Mouse (Mus musculus) heart, embryonic 11.5 days (tissue): ENCODE data around the gene Nrg4. TPM values are rescaled to one million over a fixed set of nuclear protein-coding genes. Genes with fewer than 3 reads are reported as not detected.
A peak's percentile ranks its signal among the peaks of the same experiment; 100 is the strongest.

Experiments
- ATAC-seq: fragments of 200-750 bp; cut with Nextera tagmentation; replicated peaks from 2 replicates; pipeline ENCODE4 v1.8.0; 2017; ENCODE audit warnings: moderate library complexity; ENCODE audit not compliant: insufficient number of reproducible peaks, low FRiP score, low TSS enrichment
- H3K27ac ChIP-seq: fragments of 300-500 bp; sonication (generic); 2 replicates; pipeline ENCODE4 v1.5.1; 2014; ENCODE audit warnings: mild to moderate bottlenecking, low read depth, low read length
- H3K27me3 ChIP-seq: fragments of 300-500 bp; sonication (generic); 2 replicates; pipeline ENCODE4 v1.6.1; 2014; ENCODE audit warnings: mild to moderate bottlenecking, low read length, mixed read lengths; ENCODE audit not compliant: control insufficient read depth, insufficient read depth
- H3K36me3 ChIP-seq: fragments of 300-500 bp; sonication (generic); 2 replicates; pipeline ENCODE4 v1.6.1; 2014; ENCODE audit warnings: mild to moderate bottlenecking, low read length, moderate library complexity, mixed read lengths; ENCODE audit not compliant: control insufficient read depth, insufficient read depth
- H3K4me1 ChIP-seq: fragments of 300-500 bp; sonication (generic); 2 replicates; pipeline ENCODE4 v1.6.1; 2014; ENCODE audit warnings: low read length; ENCODE audit not compliant: control insufficient read depth, insufficient read depth
- H3K4me2 ChIP-seq: fragments of 300-500 bp; sonication (generic); 2 replicates; pipeline ENCODE4 v1.6.1; 2014; ENCODE audit warnings: mild to moderate bottlenecking, moderate library complexity
- H3K4me3 ChIP-seq: fragments of 300-500 bp; sonication (generic); 2 replicates; pipeline ENCODE4 v1.5.1; 2014; ENCODE audit warnings: low read depth, low read length
- H3K9ac ChIP-seq: fragments of 300-500 bp; sonication (generic); 2 replicates; pipeline ENCODE4 v1.6.1; 2014; ENCODE audit warnings: mild to moderate bottlenecking, low read depth, low read length, moderate library complexity
- H3K9me3 ChIP-seq: fragments of 300-500 bp; sonication (generic); replicated peaks from 2 replicates; pipeline ENCODE4 v1.6.1; 2016; ENCODE audit warnings: low read length; ENCODE audit not compliant: control insufficient read depth
- WGBS: fragments of 180-500 bp; shearing (Covaris S2); extraction: QIAGEN DNeasy Blood & Tissue Kit; methylation state at CpG from one replicate; pipeline ENCODE4 v1.1.7; 2014; ENCODE audit not compliant: insufficient replicate concordance; 5-methylcytosine and 5-hydroxymethylcytosine counted together
- polyA plus RNA-seq: library from polyadenylated mRNA; unstranded; fragments of >200 nt; fragmentation: Nextera tagmentation; extraction: Ambion mirVana; gene quantifications from 2 replicates; pipeline ENCODE4 v1.2.1, GENCODE M21; 2014

Gene Nrg4
- polyA plus RNA-seq, 1 experiment from 2014 or later = 1.4 TPM

DNA sequence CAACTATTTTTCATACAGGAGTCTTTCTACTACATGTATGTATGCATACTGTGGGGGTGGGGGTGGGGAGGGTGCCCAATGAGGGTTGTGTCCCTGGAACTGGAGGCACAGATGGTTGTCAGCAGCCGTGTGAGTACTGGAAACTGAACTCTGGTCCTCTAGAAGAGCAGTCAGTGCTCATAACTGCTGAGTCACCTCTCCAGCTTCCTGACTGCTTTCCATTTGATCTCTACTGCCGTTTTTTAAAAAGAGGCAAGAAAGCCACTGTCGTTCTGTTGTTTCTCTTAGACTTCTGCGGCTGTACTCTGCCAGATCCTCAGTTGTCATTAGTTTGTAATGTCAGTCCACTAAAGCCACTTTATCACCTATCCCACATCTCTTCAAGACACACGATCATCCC is 19.1 kb downstream of the Nrg4 start:
- no peaks in the 10 kb centered on the region for H3K4me1 ChIP-seq
- H3K4me2 ChIP-seq = no peak overlapping the region
- no peak overlapping the region for H3K27ac ChIP-seq
- 57% methylated on average over 5 of the region's 5 CpGs for WGBS
- no peaks in the 10 kb centered on the region for H3K27me3 ChIP-seq
- no peaks in the 10 kb centered on the region for H3K36me3 ChIP-seq
- no peaks in the 10 kb centered on the region for H3K9me3 ChIP-seq
- ATAC-seq = no peak
- no peak overlapping the region for H3K9ac ChIP-seq
- no peak overlapping the region for H3K4me3 ChIP-seq

DNA sequence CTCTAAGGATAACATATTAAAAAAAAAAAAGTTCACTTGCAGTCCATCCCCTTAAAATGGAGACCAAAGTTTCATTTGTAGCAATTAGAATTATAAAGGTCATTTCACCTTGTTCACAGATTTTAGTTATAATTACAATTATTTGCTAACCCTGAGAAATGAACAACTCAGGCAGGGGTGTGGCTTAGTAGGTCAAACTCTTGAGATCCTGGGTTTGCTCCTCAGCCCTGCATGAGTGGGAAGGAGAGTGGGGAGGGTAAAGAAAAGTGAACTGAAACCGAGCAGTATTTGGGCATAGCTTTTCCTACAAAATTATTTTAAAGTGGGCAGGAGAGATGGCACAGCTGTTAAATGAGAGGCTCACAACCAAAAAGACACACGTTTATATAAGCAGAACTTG is 19.6 kb downstream of the Nrg4 start:
- WGBS = 65% methylated on average over 2 of the region's 2 CpGs
- no peaks in the 10 kb centered on the region for H3K4me1 ChIP-seq
- H3K9me3 ChIP-seq = no peaks in the 10 kb centered on the region

DNA sequence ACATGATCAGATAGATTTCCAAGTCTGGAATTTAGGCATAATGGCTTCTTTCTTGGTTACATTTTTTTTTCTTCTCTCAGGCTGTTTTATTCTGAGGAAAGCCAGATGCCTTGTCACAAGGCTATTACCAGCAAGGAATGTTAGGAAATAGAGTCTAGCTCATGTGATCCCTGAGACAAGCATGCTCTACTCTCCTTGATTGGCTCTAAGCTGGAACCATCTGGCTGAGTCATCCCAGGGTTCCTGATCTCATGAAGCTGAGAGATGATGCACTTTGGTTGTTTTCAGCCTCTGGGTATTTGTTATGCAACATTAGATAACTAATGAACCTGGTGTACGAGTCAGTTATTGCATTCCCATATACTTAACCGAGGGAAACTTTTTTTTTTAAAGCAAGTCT is 30.4 kb downstream of the Nrg4 start:
- H3K27me3 ChIP-seq = no peaks in the 10 kb centered on the region
- H3K4me1 ChIP-seq = no peaks in the 10 kb centered on the region
- H3K9ac ChIP-seq = no peak overlapping the region
- H3K36me3 ChIP-seq = no peaks in the 10 kb centered on the region
- ATAC-seq = no peak
- H3K9me3 ChIP-seq = no peaks in the 10 kb centered on the region
- no peak overlapping the region for H3K4me3 ChIP-seq
- no peak overlapping the region for H3K27ac ChIP-seq
- 66% methylated on average over 2 of the region's 2 CpGs for WGBS
- H3K4me2 ChIP-seq = no peak overlapping the region

More for the DNA sequence above, 19.6 kb downstream of the Nrg4 start:
- no peak for ATAC-seq
- Histone ChIP-seq H3K27me3 (no peaks in the 10 kb centered on the region), H3K9ac (no peak overlapping the region), H3K36me3 (no peaks in the 10 kb centered on the region), H3K27ac (no peak overlapping the region), H3K4me3 (no peak overlapping the region), H3K4me2 (no peak overlapping the region)

DNA sequence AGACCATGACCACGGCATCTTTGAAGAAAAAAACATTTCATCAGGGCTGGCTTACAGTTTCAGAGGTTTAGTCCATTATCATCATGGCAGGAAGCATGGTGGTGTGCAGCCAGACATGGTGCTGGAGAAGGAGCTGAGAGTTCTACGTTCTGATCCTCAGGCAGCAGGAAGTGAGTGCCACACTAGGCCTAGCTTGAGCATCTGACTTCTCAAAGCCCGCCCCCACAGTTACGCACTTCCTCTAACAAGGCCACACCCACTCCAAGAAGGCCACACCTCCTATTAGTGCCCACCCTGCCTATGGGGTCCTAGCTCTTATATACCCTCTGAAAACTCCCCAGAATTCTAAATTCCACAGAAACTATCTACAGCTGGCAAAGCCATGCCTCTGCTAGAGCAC is 34.7 kb downstream of the Nrg4 start:
- Histone ChIP-seq H3K9me3 (no peaks in the 10 kb centered on the region), H3K4me2 (no peak overlapping the region), H3K9ac (no peak overlapping the region), H3K36me3 (no peaks in the 10 kb centered on the region), H3K4me1 (no peaks in the 10 kb centered on the region), H3K27me3 (no peaks in the 10 kb centered on the region), H3K27ac (no peak overlapping the region), H3K4me3 (no peak overlapping the region)
- ATAC-seq = no peak
- WGBS = 87% methylated on average over 4 of the region's 4 CpGs

DNA sequence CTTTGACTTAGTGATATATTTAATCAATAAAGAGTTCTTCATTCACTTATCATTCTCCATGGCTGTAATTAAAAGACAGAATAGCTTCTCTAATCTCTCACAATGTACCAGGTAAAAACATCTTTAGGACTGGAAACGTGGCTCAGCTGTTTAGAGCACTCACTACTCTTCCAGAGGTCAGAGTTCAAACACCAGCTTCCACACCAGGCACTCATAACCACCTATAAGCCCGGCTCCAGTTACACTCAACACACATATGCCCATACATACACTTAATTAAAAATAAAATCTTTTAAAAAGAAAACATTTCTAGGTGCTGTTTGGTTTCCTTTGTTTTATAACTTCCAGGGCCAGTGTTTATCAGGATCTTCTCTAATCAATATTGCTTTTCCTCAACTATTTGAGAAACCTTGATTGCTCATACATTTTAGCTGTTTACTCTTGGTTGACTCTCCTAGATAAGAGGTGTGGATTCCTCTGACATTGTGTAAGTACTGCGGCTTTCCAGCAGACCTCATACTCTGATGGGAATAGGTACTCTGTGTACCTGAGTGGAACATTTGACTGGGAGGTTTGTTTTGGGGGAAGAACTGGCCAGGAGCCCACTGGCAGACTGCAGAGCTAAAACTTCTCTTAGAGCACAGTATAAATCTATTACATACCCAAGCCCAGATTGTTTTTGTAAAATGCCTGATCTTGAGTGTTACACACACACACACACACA is 37.0 kb downstream of the Nrg4 start:
- H3K4me2 ChIP-seq = no peak overlapping the region
- ATAC-seq = no peak
- 47% methylated on average over 3 of the region's 3 CpGs for WGBS
- no peaks in the 10 kb centered on the region for H3K4me1 ChIP-seq
- no peaks in the 10 kb centered on the region for H3K36me3 ChIP-seq
- H3K4me3 ChIP-seq = no peak overlapping the region
- no peak overlapping the region for H3K27ac ChIP-seq
- no peaks in the 10 kb centered on the region for H3K27me3 ChIP-seq
- no peaks in the 10 kb centered on the region for H3K9me3 ChIP-seq
- no peak overlapping the region for H3K9ac ChIP-seq

DNA sequence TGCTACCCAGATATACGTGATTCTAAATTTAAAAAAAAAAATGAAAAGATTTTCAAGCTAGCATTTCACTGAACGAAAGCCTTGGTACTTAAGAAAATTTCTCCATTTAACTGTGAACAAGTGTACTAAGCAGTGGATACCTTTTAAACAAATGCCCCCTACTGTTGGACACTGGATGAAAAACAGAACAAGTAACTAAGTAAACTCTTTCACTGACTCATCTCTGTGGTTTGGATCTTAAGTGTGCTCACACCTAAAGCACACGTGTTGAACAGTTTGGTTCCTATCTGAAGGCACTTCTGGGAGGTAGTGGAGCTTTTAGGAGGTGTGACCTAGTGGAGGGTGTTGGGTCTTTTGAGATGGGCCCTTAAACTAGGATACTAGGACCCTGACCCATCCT is 41.4 kb downstream of the Nrg4 start:
- ATAC-seq = no peak
- H3K4me3 ChIP-seq = no peak overlapping the region
- 66% methylated on average over 3 of the region's 3 CpGs for WGBS

DNA sequence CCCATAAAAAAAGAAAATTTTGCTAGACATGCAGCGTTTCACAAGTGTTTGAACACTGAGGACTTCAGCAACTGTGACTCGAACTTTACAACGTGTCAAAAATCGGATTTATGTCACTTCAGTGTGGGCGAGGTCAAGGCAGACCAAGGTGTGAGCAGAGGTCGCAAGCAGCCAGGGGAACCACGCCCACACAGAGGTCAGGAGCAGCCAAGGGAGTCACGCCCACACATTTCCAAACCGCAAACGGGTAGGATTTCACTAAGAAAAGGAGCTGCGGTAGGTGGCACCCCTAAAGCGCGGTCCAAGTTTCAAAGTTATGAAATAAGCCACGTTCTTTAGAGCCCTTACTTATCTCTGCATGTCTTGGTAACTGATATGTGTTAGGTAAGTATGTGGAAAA is 43.1 kb downstream of the Nrg4 start:
- Histone ChIP-seq H3K4me3 (0 out of 2 replicates have a peak overlapping the region, but pooled peaks have one; percentile 2), H3K9ac (no peak overlapping the region)

More for the DNA sequence above, 41.4 kb downstream of the Nrg4 start:
- H3K4me1 ChIP-seq = no peaks in the 10 kb centered on the region
- no peaks in the 10 kb centered on the region for H3K36me3 ChIP-seq
- H3K27me3 ChIP-seq = peaks cover 2% of the 10 kb centered on the region; the same call in 1 of the 2 replicates
- no peak overlapping the region for H3K4me2 ChIP-seq
- no peaks in the 10 kb centered on the region for H3K9me3 ChIP-seq
- no peak overlapping the region for H3K27ac ChIP-seq
- H3K9ac ChIP-seq = no peak overlapping the region

DNA sequence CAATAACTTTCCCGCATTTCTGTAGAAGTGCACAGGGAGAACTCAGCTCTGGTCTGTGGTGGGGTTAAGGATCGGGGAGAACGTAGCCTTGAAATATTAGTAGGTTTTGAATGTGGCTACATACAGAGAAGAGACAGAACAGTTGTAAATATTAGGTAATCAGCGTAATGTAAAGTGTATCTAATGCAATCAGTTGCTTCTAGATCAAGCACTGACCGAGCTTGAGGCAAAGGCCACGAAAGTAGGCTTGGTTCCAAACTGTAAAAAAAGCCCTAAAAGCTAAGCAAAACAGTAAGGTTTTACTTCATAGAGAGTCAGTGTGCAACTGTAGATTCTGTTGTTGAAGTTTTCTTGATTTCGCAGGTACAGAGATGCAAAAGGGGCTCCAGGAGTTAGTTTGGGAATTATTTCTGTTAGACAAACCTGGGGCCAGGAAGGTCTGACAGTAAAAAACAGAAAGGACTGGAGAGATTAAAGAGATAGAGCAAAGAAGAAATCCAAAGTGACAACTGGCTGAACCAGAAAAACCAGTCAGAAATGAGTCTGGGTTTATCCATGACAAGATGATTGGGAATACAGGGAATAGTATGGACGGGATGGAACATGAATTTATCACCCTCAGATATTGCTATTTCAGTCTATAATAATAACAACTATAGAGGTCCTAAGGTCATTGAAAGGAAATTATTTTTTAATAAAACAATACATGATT is 47.4 kb downstream of the Nrg4 start:
- no peak for ATAC-seq
- Histone ChIP-seq H3K27ac (no peak overlapping the region), H3K36me3 (no peaks in the 10 kb centered on the region), H3K27me3 (peaks cover 2% of the 10 kb centered on the region; the same call in 1 of the 2 replicates), H3K4me3 (no peak overlapping the region), H3K9me3 (no peaks in the 10 kb centered on the region), H3K4me1 (no peaks in the 10 kb centered on the region), H3K4me2 (no peak overlapping the region), H3K9ac (no peak overlapping the region)
- WGBS = 78% methylated on average over 8 of the region's 8 CpGs

More for the DNA sequence above, 43.1 kb downstream of the Nrg4 start:
- 5% methylated on average over 14 of the region's 14 CpGs for WGBS
- H3K27me3 ChIP-seq = peaks cover 2% of the 10 kb centered on the region; the same call in 1 of the 2 replicates
- no peak for ATAC-seq
- H3K4me2 ChIP-seq = peak overlapping the region; percentile 58
- H3K27ac ChIP-seq = no peak overlapping the region
- H3K4me1 ChIP-seq = no peaks in the 10 kb centered on the region
- no peaks in the 10 kb centered on the region for H3K36me3 ChIP-seq
- no peaks in the 10 kb centered on the region for H3K9me3 ChIP-seq
